Mouse (Mus musculus) gastrocnemius, postnatal 36 days (tissue): ENCODE measurements around the gene Tmem268. TPM values are rescaled to one million over a fixed set of nuclear protein-coding genes. Genes with fewer than 3 reads are reported as not detected.

ENCODE experiments used
- DNase-seq, 2 experiments: peaks; one replicate each; pipeline ENCODE4 v3.0.0; 2022
- intact Hi-C: fragments of 180-260 bp; cut with DNase I; formaldehyde crosslinking; loops from one replicate; pipeline ENCODE4 v1.15.1; 2025
- total RNA-seq, 2 experiments: library from RNA; stranded (reverse); gene quantifications; 2 replicates each; pipeline ENCODE4 v1.2.3; 2021

Gene Tmem268
- total RNA-seq, 2 experiments from 2014 or later: 14.0 to 14.5 TPM

- intact Hi-C loops: loop anchor here (5.0 kb wide), 1 partner anchor 83 kb away; no protein-coding TSS in a partner anchor
Observed at GRCm38 (mm10) chr4:63589987-63590386, 31.4 kb downstream of the Tmem268 start.

GRCm38 (mm10) chr4:63590538-63590937 is 32.0 kb downstream of the Tmem268 start:
- intact Hi-C loops: no loop called here
- no peak for DNase-seq

More at GRCm38 (mm10) chr4:63589987-63590386, 31.4 kb downstream of the Tmem268 start:
- no peak for DNase-seq

DNA sequence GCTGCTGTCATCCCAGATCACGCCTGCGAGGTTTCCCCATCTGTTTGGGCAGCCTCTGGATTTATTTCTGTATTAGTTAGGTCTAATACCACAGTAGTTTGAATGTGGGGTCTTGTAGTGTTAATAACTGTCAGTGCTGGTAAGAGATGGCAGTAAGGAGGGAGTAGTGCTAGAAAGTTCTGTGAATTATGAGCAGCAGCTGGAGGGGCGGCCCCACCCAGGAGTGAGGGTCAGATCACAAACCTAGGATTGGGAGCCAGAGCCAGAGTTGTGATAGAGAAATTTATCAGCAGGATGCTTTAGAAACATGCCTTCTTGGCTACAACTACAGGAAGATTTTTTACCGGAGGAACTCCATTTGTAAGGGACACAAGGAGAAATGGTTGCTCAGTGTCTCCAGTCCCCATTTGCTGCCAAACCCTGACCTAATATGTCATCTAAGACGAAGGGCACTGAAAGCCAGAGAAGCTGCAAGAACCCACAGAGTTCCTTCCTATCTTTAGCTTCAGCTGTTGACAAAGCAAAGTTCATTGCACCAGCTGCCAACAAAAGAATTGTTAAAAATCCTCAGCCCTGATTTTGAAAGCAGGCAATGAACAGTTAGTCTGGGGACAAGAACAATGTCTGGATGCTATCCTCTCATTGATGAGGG is 36.0 kb downstream of the Tmem268 start:
- no peak for DNase-seq
- intact Hi-C loops: no loop called here

- intact Hi-C loops: no loop called here
- no peak for DNase-seq
Observed at GRCm38 (mm10) chr4:63595259-63595658, 36.7 kb downstream of the Tmem268 start.

DNA sequence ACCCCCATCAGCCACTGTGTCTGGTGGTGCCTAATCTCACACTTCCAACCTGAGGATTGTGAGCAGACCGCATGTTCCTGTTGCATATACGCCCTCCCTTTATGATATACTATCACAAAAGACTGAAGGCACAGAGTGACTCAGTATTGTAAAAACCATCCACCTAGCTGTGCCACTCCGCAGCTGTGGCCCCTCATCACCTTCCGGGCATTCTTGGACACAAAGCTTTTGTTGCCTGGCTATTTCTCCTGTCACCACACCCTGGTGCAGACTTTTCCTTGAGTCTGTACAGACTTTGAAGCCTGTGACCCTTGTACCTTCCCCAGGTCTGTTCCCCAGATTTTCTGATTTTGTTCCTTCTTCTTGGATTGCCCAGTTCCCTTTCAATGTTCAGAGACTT is 37.4 kb downstream of the Tmem268 start:
- intact Hi-C loops: no loop called here
- no peak for DNase-seq

DNA sequence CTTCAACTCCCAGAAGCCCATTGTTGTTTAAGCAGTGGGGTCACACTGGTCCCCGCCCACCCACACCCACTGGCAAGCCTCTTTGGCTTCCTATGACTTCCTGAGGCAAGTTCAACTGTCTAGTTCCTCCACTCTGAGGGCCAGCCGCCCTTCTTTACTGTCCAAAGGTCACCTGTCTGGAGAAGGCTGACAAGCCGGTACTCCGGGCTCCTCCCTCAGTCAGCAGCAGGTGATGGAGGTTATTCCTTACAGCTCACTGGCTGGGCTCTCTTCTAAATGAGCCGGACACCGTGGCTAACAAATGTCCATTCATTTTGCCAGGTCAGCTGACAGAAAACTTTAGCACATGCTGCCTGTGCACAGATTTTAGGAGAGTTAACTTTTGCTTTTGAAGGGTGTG is 42.2 kb downstream of the Tmem268 start:
- no peak for DNase-seq
- intact Hi-C loops: no loop called here

- no peak for DNase-seq
- intact Hi-C loops: no loop called here
Observed at GRCm38 (mm10) chr4:63601263-63601662, 42.7 kb downstream of the Tmem268 start.

DNA sequence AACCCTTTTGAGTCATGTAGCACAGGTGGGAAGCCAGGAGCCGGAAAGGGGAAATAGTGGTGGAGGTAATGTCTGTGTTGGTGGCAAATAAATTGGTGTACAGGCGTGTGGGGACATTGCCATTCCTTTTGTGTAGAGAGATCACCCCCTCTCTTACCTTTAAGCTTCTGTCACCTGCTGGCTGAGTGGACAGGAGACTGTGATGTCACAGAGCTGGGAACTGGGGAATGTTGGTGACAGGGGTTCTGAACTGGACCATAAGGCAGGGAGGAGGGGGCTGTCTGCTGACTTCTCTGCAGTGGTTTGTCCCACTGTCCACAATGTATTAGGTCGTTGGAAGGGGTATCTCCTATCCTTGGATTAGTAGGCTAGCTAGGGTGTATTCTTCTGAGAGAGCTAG is 46.4 kb downstream of the Tmem268 start, which contains the start of gene Gm11213:
Gm11213 (minus strand) TSS at position 317 of the 400 bp plus-strand sequence.
- intact Hi-C loops: no loop called here
- no peak for DNase-seq

DNA sequence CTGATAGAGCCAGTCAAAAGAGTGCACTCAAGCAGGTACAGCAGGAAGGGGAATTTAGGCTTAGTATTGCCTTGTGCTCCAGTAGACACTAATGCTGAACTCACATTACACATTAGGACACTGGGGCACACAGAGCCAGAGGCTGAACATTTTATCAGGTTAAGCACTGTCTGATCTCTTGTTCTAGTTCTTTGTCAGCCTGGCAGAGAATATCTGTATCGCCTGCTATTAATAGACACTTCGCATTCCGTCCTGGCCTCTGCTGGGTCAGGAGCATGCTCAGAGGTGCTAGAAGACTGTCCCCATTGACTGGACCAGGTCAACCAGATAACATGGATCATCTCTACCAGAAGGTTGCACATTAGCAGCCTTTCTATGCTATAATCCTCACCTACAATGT is 47.0 kb downstream of the Tmem268 start:
- no peak for DNase-seq
- intact Hi-C loops: no loop called here

GRCm38 (mm10) chr4:63605968-63606367 is 47.4 kb downstream of the Tmem268 start:
- DNase-seq: no peak
- intact Hi-C loops: no loop called here

- DNase-seq: no peak
- intact Hi-C loops: no loop called here
Observed at GRCm38 (mm10) chr4:63608391-63608790, 49.8 kb downstream of the Tmem268 start.

DNA sequence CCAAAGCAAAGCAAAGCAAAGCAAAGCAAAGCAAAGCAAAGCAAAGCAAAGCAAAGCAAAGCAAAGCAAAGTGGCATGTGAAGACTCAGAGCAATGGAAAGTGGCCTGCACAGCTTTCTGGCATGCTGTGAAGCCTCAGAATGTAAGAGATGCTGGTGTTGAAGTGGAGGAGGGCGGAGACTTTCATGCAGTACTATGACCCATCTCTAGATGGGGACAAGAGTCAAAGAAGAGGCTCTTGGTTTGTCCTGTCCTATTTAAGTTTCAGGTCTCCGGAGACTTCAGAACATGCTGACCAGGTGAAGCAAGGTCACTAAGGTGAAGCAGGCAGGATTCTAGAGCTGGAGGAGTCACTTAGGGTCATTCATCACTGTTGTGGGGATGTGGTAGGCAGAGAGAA is 63.3 kb downstream of the Tmem268 start:
- intact Hi-C loops: no loop called here
- DNase-seq: no peak

DNA sequence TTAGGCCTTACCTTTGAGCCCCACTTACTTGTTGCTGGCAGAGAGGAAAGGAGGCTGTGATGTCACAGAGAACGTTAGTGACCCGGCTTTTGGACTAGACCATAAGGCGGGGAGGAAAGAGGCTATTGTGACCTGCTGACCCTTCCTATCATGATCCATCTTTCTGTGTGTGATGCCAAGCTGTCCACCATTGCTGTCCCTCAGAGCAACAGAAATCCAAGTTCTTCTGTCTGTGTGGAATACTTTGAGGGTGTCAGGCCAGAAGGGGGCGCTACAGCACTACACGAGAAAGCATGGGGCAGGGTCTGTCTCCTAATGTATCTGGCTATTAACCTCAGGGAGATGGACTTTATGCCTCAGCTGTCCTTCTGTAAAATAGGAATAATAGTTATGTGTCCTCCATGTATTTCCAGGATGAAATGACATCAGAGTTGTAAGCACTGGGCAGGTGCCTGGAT is 63.8 kb downstream of the Tmem268 start, which contains the start of gene Tex48:
Tex48 (minus strand) TSS at position 51 of the 458 bp plus-strand sequence.
- DNase-seq: no peak
- intact Hi-C loops: no loop called here

DNA sequence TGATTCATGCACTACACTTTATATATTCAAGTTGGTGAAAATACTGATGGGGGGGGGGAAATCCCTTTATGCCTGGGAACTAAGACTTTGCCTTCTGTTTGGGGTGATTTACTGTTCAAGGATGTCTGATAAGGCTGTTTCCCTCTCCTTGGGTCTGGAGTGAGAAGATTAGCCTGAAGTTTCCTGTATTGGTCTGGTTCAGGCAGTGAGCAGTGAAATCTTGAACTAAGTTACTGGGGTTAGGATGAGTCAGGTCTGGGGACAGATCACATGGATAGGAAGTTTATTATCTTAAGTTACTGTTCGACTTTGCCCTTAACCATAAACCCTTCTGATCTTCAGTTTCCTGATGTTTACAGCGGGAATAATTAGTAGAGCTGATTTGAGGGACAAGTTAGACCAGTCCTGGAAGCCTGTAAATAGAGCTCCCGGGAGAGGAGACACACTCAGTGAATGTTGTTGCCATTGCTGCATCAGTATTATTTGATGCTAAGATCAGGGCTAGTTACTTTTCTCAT is 67.0 kb downstream of the Tmem268 start:
- intact Hi-C loops: no loop called here

GRCm38 (mm10) chr4:63627111-63627510 is 68.5 kb downstream of the Tmem268 start:
- intact Hi-C loops: no loop called here
- no peak for DNase-seq

More for the DNA sequence above, 67.0 kb downstream of the Tmem268 start:
- no peak for DNase-seq

DNA sequence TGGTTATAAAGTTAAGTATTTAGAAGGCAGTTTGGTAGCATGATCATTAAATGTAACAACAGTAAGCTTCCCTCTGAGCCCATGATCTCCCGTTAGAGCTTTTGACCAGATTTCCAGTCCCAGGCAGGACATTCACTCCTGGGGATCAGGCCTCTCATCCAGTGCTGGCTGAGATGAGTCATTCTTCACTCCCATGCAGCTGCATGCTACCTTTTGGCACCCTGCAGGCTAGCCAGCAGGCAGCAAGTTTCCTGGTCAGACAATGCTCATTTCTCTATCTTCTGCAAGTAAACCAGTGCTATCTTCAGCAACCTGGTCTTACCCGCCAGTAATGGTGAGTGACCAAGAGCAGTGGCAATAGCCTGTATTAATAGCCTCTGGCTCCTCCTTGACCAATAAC is 74.6 kb downstream of the Tmem268 start:
- intact Hi-C loops: no loop called here
- no peak for DNase-seq

Other genes with a start within 250 kb of the Tmem268 start
- under 1 TPM; 0.36 to 0.44 TPM for gene Orm1, start 214.2 kb upstream of the Tmem268 start, total RNA-seq
- gene Orm3, start 202.6 kb upstream of the Tmem268 start, total RNA-seq: not detected
- gene Orm2, start 196.3 kb upstream of the Tmem268 start, total RNA-seq: under 1 TPM in 1 of 2 experiments, not detected in 1; 0.36 TPM
- gene Akna, start 155.4 kb upstream of the Tmem268 start, total RNA-seq: 1 to 10 TPM; 1.4 to 1.5 TPM
- 1 to 10 TPM; 2.2 to 2.5 TPM for gene Whrn, start 62.8 kb upstream of the Tmem268 start, total RNA-seq
- 100 to 1,000 TPM; 209 to 253 TPM for gene Atp6v1g1, start 14.0 kb upstream of the Tmem268 start, total RNA-seq
- not detected for gene Gm11213, start 46.5 kb downstream of the Tmem268 start, total RNA-seq
- gene Tex48, start 63.6 kb downstream of the Tmem268 start, total RNA-seq: not detected
- gene Gm11214, start 104.6 kb downstream of the Tmem268 start, total RNA-seq: not detected
- not detected for gene Tnfsf15, start 186.3 kb downstream of the Tmem268 start, total RNA-seq